Mouse (Mus musculus) cortical plate, adult 2 months (tissue): ENCODE measurements around the gene Gopc.

ENCODE experiments used
- CTCF ChIP-seq: fragments of 200-500 bp; IDR thresholded peaks from 2 replicates; pipeline ENCODE4 v1.5.1; 2011; ENCODE audit warnings: mild to moderate bottlenecking, control low read depth, low read length; ENCODE audit not compliant: insufficient read depth; ENCODE audit errors: extremely low read depth
- POLR2A ChIP-seq: fragments of 200-500 bp; IDR thresholded peaks from 2 replicates; pipeline ENCODE4 v1.6.1; 2011; ENCODE audit warnings: mild to moderate bottlenecking, low read length, control low read depth; ENCODE audit not compliant: insufficient read depth; ENCODE audit errors: extremely low read depth

- TF ChIP-seq CTCF = no peak
- TF ChIP-seq POLR2A = no peak
Observed at GRCm38 (mm10) chr10:52427634-52428415, 45.9 kb upstream of the Gopc start.
